In genomic region chr5:119669741-119670565, GRCm38 (mm10) we compare ENCODE assay signal across 7 mouse cellular contexts. TPM values are rescaled to one million over a fixed set of nuclear protein-coding genes. Genes with fewer than 3 reads are reported as not detected.
DNase-seq lines count a peak whose midpoint lies in the region; ATAC-seq and TF ChIP-seq lines count a peak whose summit lies in the region.

No protein-coding gene starts in this region.

- peak overlapping the region; percentile 40 for H3K4me3 ChIP-seq in testis, adult 2 months (ENCODE audit: control insufficient read depth, low read depth, low read length)
- peak overlapping the region; percentile 33 for H3K4me3 ChIP-seq in forebrain, embryonic 12.5 days (replicated peaks)
- H3K4me3 ChIP-seq in hindbrain, postnatal 0 days (ENCODE audit: low read length) = peak overlapping the region; percentile 31

- H3K9me3 ChIP-seq in forebrain, embryonic 12.5 days = no peaks in the 10 kb centered on the region
- H3K9me3 ChIP-seq in hindbrain, postnatal 0 days (ENCODE audit: low read length) = no peaks in the 10 kb centered on the region

- H3K27me3 ChIP-seq in testis, adult 2 months (ENCODE audit: control insufficient read depth, insufficient read depth, low read length) = no peaks in the 10 kb centered on the region; the same call in none of the 2 replicates
- peaks cover 96% of the 10 kb centered on the region for H3K27me3 ChIP-seq in forebrain, embryonic 12.5 days
- peaks cover 88% of the 10 kb centered on the region for H3K27me3 ChIP-seq in hindbrain, postnatal 0 days (ENCODE audit: insufficient read depth, low read length)

- DNase-seq in testis, postnatal 14 days (ENCODE audit: low spot score) = no peak
- DNase-seq in hindbrain, postnatal 0 days (ENCODE audit: low spot score) = no peak
- peak; percentile 66 to 78 for DNase-seq in lung, postnatal 4 days

- H3K36me3 ChIP-seq in testis, adult 2 months (ENCODE audit: control insufficient read depth, insufficient read depth, low read length) = no peaks in the 10 kb centered on the region
- no peaks in the 10 kb centered on the region for H3K36me3 ChIP-seq in forebrain, embryonic 12.5 days (replicated peaks)
- no peaks in the 10 kb centered on the region for H3K36me3 ChIP-seq in hindbrain, postnatal 0 days (ENCODE audit: insufficient read depth, low read length)

- peak overlapping the region; percentile 52 for H3K4me2 ChIP-seq in forebrain, embryonic 12.5 days
- H3K4me2 ChIP-seq in hindbrain, postnatal 0 days (ENCODE audit: low read depth, low read length) = peak overlapping the region; percentile 54

- H3K27ac ChIP-seq in testis, adult 2 months (ENCODE audit: control insufficient read depth, insufficient read depth, low read depth, low read length) = peak overlapping the region; percentile 52; the same call in 1 of the 2 replicates
- H3K27ac ChIP-seq in forebrain, embryonic 12.5 days = no peak overlapping the region
- H3K27ac ChIP-seq in hindbrain, postnatal 0 days = no peak overlapping the region; the same call in 1 of the 2 replicates

- TF ChIP-seq CTCF in testis, adult 2 months (IDR thresholded peaks at IDR 0.05; ENCODE audit: control insufficient read depth, insufficient read depth, insufficient replicate concordance, low read depth, low read length) = no peak
- no peak for TF ChIP-seq CTCF in hindbrain, postnatal 0 days (IDR thresholded peaks at IDR 0.05; ENCODE audit: low read depth)

- peak overlapping the region; percentile 38; the same call in 1 of the 2 replicates for H3K9ac ChIP-seq in forebrain, embryonic 12.5 days
- peak overlapping the region; percentile 33; the same call in 1 of the 2 replicates for H3K9ac ChIP-seq in hindbrain, postnatal 0 days (replicated peaks; ENCODE audit: low read length)

- H3K4me1 ChIP-seq in testis, adult 2 months (ENCODE audit: control insufficient read depth, insufficient read depth, low read length) = peaks cover 16% of the 10 kb centered on the region
- H3K4me1 ChIP-seq in forebrain, embryonic 12.5 days = peaks cover 21% of the 10 kb centered on the region
- no peaks in the 10 kb centered on the region for H3K4me1 ChIP-seq in hindbrain, postnatal 0 days (ENCODE audit: insufficient read depth, low read length)

- WGBS in forebrain, embryonic 12.5 days = under 1% methylated on average over 61 of the region's 61 CpGs
- 3% methylated on average over 60 of the region's 61 CpGs for whole genome bisulfite sequencing in hindbrain, postnatal 0 days

- TF ChIP-seq POLR2A in testis, adult 2 months (IDR thresholded peaks at IDR 0.05; ENCODE audit: control insufficient read depth, low read depth, low read length) = no peak

- ATAC-seq in forebrain, embryonic 12.5 days (ENCODE audit: low FRiP score) = peak; percentile 49; the same call in 1 of the 2 replicates
- ATAC-seq in hindbrain, postnatal 0 days = no peak
- ATAC-seq in inflammation-experienced regulatory T-cells, adult 6 months = no peak
- no peak for ATAC-seq in megakaryocyte-erythroid progenitor cell, adult 5-6 weeks (replicated peaks; ENCODE audit: low FRiP score, low TSS enrichment, poor library complexity, severe bottlenecking)

RNA-seq across cellular contexts. Expression of gene Tbx3, which starts 0.5 kb away (rescaled TPM):
- polyA plus RNA-seq in testis, adult 2 months (2012; rRNA removed) = 0.52 and 1.7 TPM in 2 replicates
- polyA plus RNA-seq in forebrain, embryonic 12.5 days (2016; fragmentation: Nextera tagmentation; extraction: Ambion mirVana) = 1.7 and 2.3 TPM in 2 replicates
- 1.3 and 6.7 TPM in 2 replicates for total RNA-seq in hindbrain, postnatal 0 days (2014; rRNA removed)
- polyA plus RNA-seq in hindbrain, postnatal 0 days (2015; fragmentation: Nextera tagmentation; extraction: Ambion mirVana) = 2.4 and 2.9 TPM in 2 replicates
- polyA plus RNA-seq in inflammation-experienced regulatory T-cells, adult 6 months (2017; shearing (Covaris generic)) = under 1 TPM in 1 of 3 experiments, not detected in 2; 0.56 TPM
- not detected in 2 replicates for total RNA-seq in megakaryocyte-erythroid progenitor cell, adult 5-6 weeks (2014; fragmentation: Nextera tagmentation)
- total RNA-seq in megakaryocyte-erythroid progenitor cell, adult 5-6 weeks (2017) = not detected in 2 replicates

Comparison
In these comparisons a context has a peak if more than half of its experiments do, and no peak if none do; other contexts are left out.
1. DNase-seq: peak in lung, postnatal 4 days (2 of 2); none in testis, postnatal 14 days (single experiment) and hindbrain, postnatal 0 days (single experiment).
2. Peak in every context shown above with its lines, with median percentiles within 50 percentile points of each other: H3K4me3 ChIP-seq.